Mouse (Mus musculus) hindbrain, embryonic 16.5 days (tissue): Measurements from ENCODE around the gene Tc2n. TPM values are rescaled to one million over a fixed set of nuclear protein-coding genes. Genes with fewer than 3 reads are reported as not detected.
"Not testable (repeated sequence)": the region's sequence is repeated elsewhere in the genome, so short reads cannot be mapped to it uniquely, and the experiment has no call there.

Source experiments
- ATAC-seq: fragments of 200-750 bp; cut with Nextera tagmentation; 2 replicates; pipeline ENCODE4 v1.8.0; 2017; ENCODE audit warnings: moderate TSS enrichment, moderate library complexity
- H3K27ac ChIP-seq: fragments of 300-500 bp; sonication (generic); 2 replicates; pipeline ENCODE4 v1.5.1; 2014; ENCODE audit warnings: low read depth, mild to moderate bottlenecking, control low read depth, low read length, moderate library complexity
- H3K27me3 ChIP-seq: fragments of 300-500 bp; sonication (generic); replicated peaks from 2 replicates; pipeline ENCODE4 v1.6.1; 2014; ENCODE audit warnings: low read length; ENCODE audit not compliant: control insufficient read depth, insufficient read depth
- H3K36me3 ChIP-seq: fragments of 300-500 bp; sonication (generic); 2 replicates; pipeline ENCODE4 v1.6.1; 2014; ENCODE audit warnings: mild to moderate bottlenecking, low read length, moderate library complexity, mixed read lengths; ENCODE audit not compliant: control insufficient read depth, insufficient read depth
- H3K4me1 ChIP-seq: fragments of 300-500 bp; sonication (generic); 2 replicates; pipeline ENCODE4 v1.6.1; 2014; ENCODE audit warnings: low read depth, low read length; ENCODE audit not compliant: control insufficient read depth, insufficient read depth
- H3K4me2 ChIP-seq: fragments of 300-500 bp; sonication (generic); 2 replicates; pipeline ENCODE4 v1.6.1; 2014; ENCODE audit warnings: mild to moderate bottlenecking, low read length, control low read depth, moderate library complexity
- H3K4me3 ChIP-seq: fragments of 300-500 bp; sonication (generic); 2 replicates; pipeline ENCODE4 v1.5.1; 2014; ENCODE audit warnings: mild to moderate bottlenecking, low read length, control low read depth, moderate library complexity
- H3K9ac ChIP-seq: fragments of 300-500 bp; sonication (generic); 2 replicates; pipeline ENCODE4 v1.6.1; 2014; ENCODE audit warnings: low read depth, mild to moderate bottlenecking, control low read depth, low read length, moderate library complexity
- H3K9me3 ChIP-seq: fragments of 300-500 bp; sonication (generic); 2 replicates; pipeline ENCODE4 v1.6.1; 2014; ENCODE audit warnings: mild to moderate bottlenecking, low read length, moderate library complexity; ENCODE audit not compliant: control insufficient read depth
- WGBS: fragments of 180-500 bp; shearing (Covaris S2); extraction: QIAGEN DNeasy Blood & Tissue Kit; methylation state at CpG from one replicate; pipeline ENCODE4 v1.1.7; 2014; 5-methylcytosine and 5-hydroxymethylcytosine counted together
- polyA plus RNA-seq: library from polyadenylated mRNA; unstranded; fragments of >200 nt; fragmentation: Nextera tagmentation; extraction: Ambion mirVana; gene quantifications from 2 replicates; pipeline ENCODE4 v1.2.1, GENCODE M21; 2015

Tc2n gene
- polyA plus RNA-seq, 1 experiment from 2014 or later, result 0.53 TPM

DNA sequence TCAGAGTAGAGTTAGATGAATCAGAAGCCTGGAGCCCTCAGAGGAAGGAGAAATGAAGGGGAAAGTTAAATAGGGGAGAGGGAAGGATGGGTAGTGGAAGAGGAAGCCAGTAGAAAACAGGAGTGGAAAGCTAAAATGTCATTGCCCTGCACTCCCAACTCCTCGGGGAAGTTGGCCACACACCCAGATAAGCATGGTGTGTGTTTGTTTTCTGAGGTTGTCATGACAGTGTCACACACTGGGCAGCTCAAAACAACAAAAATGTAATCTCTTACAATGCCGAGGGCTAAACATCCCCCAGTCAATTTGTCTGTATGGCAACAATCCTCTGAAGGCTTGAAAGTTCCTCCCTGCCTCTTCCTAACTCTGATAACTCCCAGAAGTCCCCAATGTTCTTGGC lies 22.2 kb upstream of the Tc2n start:
- H3K36me3 ChIP-seq, result no peaks in the 10 kb centered on the region
- no peak overlapping the region for H3K4me3 ChIP-seq
- H3K9me3 ChIP-seq, result no peaks in the 10 kb centered on the region
- 77% methylated on average over 2 of the region's 2 CpGs for WGBS
- no peak for ATAC-seq
- no peak overlapping the region for H3K27ac ChIP-seq
- no peaks in the 10 kb centered on the region for H3K27me3 ChIP-seq
- H3K4me1 ChIP-seq, result no peaks in the 10 kb centered on the region
- H3K9ac ChIP-seq, result no peak overlapping the region
- H3K4me2 ChIP-seq, result no peak overlapping the region

DNA sequence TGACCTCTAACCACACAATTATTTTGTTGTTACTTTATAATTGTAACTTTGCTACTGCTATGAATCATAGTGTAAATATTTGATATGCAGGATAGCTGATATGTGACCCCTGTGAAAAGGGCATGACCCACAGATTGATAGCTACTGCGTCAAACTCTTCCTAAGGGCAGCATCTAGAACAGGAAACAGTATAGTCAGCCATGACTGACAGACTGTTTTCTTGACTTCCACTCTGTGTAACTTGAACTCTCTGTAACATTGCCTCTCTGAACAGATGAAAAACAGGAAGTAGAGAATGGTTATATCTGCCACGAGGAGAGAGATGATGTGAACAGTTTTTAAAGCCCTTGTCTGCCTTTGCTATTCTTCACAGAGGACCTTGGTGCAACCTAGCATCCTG lies 21.7 kb upstream of the Tc2n start:
- no peak overlapping the region for H3K4me2 ChIP-seq
- H3K4me1 ChIP-seq, result no peaks in the 10 kb centered on the region
- no peaks in the 10 kb centered on the region for H3K9me3 ChIP-seq
- H3K27ac ChIP-seq, result no peak overlapping the region
- H3K36me3 ChIP-seq, result no peaks in the 10 kb centered on the region
- no peak overlapping the region for H3K4me3 ChIP-seq
- H3K27me3 ChIP-seq, result no peaks in the 10 kb centered on the region
- no peak overlapping the region for H3K9ac ChIP-seq
- 64% methylated on average over 2 of the region's 2 CpGs for WGBS
- no peak for ATAC-seq

DNA sequence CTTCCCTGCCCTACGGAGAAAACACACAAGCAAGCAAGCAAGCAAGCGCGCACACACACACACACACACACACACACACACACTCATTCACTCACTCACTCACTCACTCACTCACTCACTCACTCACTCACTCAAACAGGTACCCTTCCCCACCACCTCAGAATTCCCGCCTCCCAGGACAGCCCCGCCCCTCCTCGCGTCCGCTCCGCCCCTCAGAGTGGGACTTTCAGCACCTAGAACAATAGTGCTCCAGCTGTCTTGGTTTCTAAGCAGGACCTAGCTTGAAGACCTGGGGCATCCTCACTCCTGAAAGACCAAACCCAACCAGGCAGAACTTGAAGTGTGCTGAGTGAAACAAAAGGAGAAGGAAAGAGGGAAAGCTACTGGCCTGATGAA lies 430 bp upstream of the Tc2n start:
- ATAC-seq, result peak; percentile 88
- 0% methylated on average over 9 of the region's 9 CpGs for WGBS
- Histone ChIP-seq H3K9ac (peak overlapping the region; percentile 68; the same call in 1 of the 2 replicates), H3K4me3 (peak overlapping the region; percentile 89), H3K4me2 (peak overlapping the region; percentile 99), H3K9me3 (no peaks in the 10 kb centered on the region), H3K4me1 (peaks cover 3% of the 10 kb centered on the region; the same call in 1 of the 2 replicates), H3K27me3 (peaks cover 3% of the 10 kb centered on the region; the same call in 1 of the 2 replicates), H3K27ac (no peak overlapping the region), H3K36me3 (no peaks in the 10 kb centered on the region)

DNA sequence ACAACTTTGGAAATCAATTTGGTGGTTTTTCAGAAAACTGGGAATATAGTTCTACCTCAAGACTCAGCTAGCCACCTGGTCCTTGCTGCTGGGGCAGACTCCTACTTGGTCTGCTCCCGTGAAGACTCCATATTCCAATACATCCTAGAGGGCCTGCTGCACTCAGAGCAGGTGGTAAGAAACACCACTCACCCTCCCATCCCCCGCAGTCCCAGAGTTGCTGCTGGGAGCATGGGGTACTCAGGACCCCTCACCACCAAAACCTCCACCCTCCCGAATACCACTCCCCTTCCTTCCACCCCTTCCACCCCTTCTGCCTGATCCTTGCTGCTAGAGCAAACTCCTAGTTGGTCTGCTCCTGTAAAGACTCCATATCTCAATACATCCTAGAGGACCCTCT lies 19.1 kb downstream of the Tc2n start:
- no peak for ATAC-seq
- Histone ChIP-seq H3K27ac (no peak overlapping the region), H3K9ac (no peak overlapping the region), H3K4me1 (no peaks in the 10 kb centered on the region), H3K9me3 (no peaks in the 10 kb centered on the region), H3K4me2 (no peak overlapping the region), H3K36me3 (no peaks in the 10 kb centered on the region), H3K27me3 (no peaks in the 10 kb centered on the region), H3K4me3 (no peak overlapping the region)
- WGBS, result 85% methylated on average over 3 of the region's 3 CpGs

DNA sequence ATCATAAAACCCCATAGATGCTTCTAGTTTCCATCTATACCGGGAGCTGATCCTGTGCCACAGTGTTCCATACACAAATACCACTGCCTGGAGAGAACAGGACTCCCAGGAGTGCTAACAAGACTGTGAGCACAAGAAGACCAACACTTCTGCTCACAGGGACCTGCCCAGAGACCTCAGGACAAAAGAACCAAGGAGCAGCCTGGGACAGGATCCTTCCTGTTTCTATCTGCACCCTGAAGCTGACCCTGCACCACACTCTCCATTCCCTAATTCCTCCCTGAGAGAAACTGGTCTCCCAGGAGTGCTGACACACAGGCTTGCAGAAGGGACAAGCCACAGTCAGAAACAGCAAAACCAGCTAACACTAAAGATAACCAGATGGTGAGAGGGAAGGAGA lies 21.8 kb downstream of the Tc2n start:
- Histone ChIP-seq H3K27me3 (no peaks in the 10 kb centered on the region), H3K36me3 (no peaks in the 10 kb centered on the region), H3K4me1 (no peaks in the 10 kb centered on the region), H3K9ac (no peak overlapping the region), H3K4me2 (no peak overlapping the region), H3K27ac (no peak overlapping the region), H3K4me3 (no peak overlapping the region), H3K9me3 (no peaks in the 10 kb centered on the region)
- WGBS, result 91% methylated on average over 1 of the region's 1 CpGs
- no peak for ATAC-seq

DNA sequence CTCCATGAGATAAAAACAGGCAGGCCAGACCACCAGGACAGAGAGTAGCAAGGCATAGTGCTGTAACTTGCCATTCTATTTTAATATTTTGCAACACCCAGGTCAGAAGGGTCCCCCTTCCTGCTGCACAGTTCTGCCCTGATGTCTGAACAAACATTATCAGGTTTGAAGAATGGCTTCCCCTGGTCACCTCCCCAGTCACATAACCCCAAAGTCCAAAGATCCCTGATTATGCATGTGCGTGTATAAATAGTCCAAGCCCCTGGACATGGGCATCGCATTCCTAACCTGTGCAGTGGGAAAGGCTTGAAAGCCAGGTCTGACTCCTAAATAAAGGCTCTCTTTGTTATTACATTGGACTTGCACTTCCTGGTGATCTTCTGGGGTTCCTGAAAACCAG lies 37.8 kb downstream of the Tc2n start:
- no peaks in the 10 kb centered on the region for H3K27me3 ChIP-seq
- ATAC-seq, result no peak
- H3K4me2 ChIP-seq, result no peak overlapping the region
- H3K9ac ChIP-seq, result no peak overlapping the region
- no peaks in the 10 kb centered on the region for H3K4me1 ChIP-seq
- no peaks in the 10 kb centered on the region for H3K9me3 ChIP-seq
- H3K4me3 ChIP-seq, result no peak overlapping the region
- H3K27ac ChIP-seq, result no peak overlapping the region
- H3K36me3 ChIP-seq, result no peaks in the 10 kb centered on the region
- WGBS, result 97% methylated on average over 2 of the region's 2 CpGs

DNA sequence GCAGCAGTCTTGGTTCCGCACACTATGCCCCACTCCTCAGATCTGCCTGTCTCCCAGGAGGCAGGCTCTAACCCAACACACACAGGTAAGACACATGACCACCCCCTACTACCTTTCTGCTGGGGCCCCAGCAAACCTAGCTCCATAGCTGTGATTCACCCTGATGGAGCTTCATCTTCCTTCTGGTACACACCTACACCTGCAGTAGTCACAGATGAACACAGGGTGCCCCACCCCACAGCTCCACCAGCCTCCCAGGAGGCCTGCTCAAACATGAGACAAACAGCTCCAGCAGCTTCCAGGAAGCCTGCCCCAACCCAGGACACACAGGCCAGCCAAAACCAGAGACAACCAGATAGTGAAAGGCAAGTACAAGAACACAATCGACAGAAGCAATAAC lies 50.8 kb downstream of the Tc2n start:
- Histone ChIP-seq H3K9ac (no peak overlapping the region), H3K27me3 (no peaks in the 10 kb centered on the region), H3K36me3 (no peaks in the 10 kb centered on the region), H3K4me3 (no peak overlapping the region), H3K9me3 (no peaks in the 10 kb centered on the region), H3K4me1 (no peaks in the 10 kb centered on the region), H3K27ac (no peak overlapping the region), H3K4me2 (no peak overlapping the region)
- no peak for ATAC-seq
- WGBS, result 94% methylated on average over 2 of the region's 2 CpGs

DNA sequence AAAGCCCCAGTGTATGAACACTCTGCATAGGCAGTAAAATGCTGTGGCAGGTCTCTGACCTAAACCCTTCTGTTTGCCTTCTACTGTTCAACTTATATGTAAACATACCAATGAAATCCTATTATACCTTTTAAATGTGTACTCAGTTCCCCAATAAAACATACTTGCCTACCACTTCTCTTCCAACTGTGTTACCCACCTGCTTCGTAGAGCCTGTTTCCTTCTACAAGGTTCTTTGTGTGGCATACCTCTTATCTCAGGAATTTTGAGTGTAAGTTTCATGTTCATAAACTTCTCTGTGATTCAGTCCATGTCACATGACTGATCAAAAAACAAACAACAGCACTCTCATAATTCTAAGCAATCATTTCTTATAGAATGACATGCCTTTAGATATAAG lies 85.2 kb downstream of the Tc2n start:
- Histone ChIP-seq H3K36me3 (no peaks in the 10 kb centered on the region), H3K27ac (no peak overlapping the region), H3K4me3 (no peak overlapping the region), H3K9me3 (no peaks in the 10 kb centered on the region), H3K4me2 (no peak overlapping the region), H3K9ac (no peak overlapping the region), H3K27me3 (no peaks in the 10 kb centered on the region), H3K4me1 (no peaks in the 10 kb centered on the region)
- WGBS, result 94% methylated on average over 1 of the region's 1 CpGs
- ATAC-seq, result no peak

DNA sequence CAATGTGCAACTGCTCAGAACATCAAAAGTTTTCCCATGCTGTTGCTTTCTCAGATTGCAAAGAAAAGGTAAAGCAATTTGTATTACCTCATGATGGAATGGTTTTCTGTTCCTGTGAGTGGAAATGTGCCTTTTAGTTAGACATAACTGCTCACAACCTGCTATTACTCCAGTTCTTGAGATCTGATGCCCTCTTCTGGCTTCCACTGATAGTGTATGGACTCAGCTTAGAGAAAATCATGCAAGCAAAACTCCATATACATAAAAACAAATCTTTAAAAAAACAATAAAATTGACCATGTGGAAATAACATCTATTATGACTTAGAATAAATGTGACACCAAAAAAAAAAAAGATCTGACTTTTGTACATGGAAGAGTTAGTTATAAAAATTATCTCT lies 111.7 kb downstream of the Tc2n start:
- not testable (repeated sequence) for H3K27ac ChIP-seq, H3K9me3 ChIP-seq, ATAC-seq, H3K27me3 ChIP-seq, H3K9ac ChIP-seq, H3K4me3 ChIP-seq, H3K36me3 ChIP-seq, H3K4me2 ChIP-seq, H3K4me1 ChIP-seq
